Mouse (Mus musculus): Measurements from ENCODE around the gene Fam183b. TPM values are rescaled to one million over a fixed set of nuclear protein-coding genes. Genes with fewer than 3 reads are reported as not detected.
"Not testable (repeated sequence)": the region's sequence is repeated elsewhere in the genome, so short reads cannot be mapped to it uniquely, and the experiment has no call there.

The Fam183b gene
- polyA plus RNA-seq, 1 experiment from 2014 or later: 2.1 TPM

DNA sequence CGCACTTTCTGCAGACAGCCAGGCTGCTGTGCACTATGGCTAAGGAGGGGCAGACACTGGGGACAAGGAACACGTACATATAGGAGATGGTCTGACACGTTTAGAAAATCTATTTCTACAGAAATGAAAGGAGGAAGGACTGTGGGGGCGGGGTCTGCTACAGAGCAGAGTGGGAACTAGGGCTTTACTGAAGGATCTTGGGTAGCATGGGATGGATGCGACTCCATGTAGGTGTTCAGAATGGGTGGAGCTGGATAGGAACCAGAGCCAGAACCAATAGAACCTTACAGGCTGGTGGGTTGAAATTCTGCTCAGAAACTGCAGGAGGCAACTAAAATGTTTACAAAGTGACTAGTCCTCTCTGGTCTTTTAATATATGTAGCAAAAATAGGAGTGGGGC lies 2.0 kb downstream of the Fam183b start:
- no peak overlapping the region for H3K4me2 ChIP-seq
- WGBS: 83% methylated on average over 5 of the region's 5 CpGs
- H3K27me3 ChIP-seq: no peaks in the 10 kb centered on the region
- no peak overlapping the region for H3K4me3 ChIP-seq (replicated peaks)
- peaks cover 15% of the 10 kb centered on the region for H3K4me1 ChIP-seq
- no peak overlapping the region for H3K27ac ChIP-seq
- no peaks in the 10 kb centered on the region for H3K9me3 ChIP-seq
- ATAC-seq (ENCODE audit: low FRiP score): no peak
- H3K9ac ChIP-seq: no peak overlapping the region
- H3K36me3 ChIP-seq (replicated peaks): no peaks in the 10 kb centered on the region

- H3K4me1 ChIP-seq: peaks cover 8% of the 10 kb centered on the region
- H3K9ac ChIP-seq: no peak overlapping the region
- H3K36me3 ChIP-seq (replicated peaks): no peaks in the 10 kb centered on the region
- 78% methylated on average over 7 of the region's 7 CpGs for WGBS
- H3K27me3 ChIP-seq: no peaks in the 10 kb centered on the region
- ATAC-seq (ENCODE audit: low FRiP score): no peak
- no peak overlapping the region for H3K4me2 ChIP-seq
- no peak overlapping the region for H3K27ac ChIP-seq
- H3K4me3 ChIP-seq (replicated peaks): no peak overlapping the region
- H3K9me3 ChIP-seq: no peaks in the 10 kb centered on the region
These were observed 4.9 kb downstream of the Fam183b start for GRCm38 (mm10) chr11:58796850-58797249.

DNA sequence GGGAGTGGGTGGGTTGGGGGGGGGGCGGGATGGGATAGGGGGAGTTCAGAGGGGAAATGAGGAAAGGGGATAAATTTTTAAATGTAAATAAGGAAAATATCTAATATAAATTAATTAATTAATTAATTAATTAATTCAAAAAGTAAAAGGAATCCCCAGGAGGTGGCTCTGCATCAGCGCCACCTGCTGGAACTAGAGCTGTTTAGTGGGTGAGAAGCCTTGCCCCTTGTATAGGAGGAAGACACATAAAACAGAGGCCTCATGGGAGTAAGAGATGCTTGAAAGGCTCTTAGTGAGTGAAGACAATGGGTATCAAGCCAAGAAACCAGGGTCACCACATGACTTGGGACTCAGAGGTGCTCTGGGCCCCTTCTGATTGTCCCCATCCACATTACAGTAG lies 5.9 kb downstream of the Fam183b start:
- no peak overlapping the region for H3K4me2 ChIP-seq
- no peak overlapping the region for H3K4me3 ChIP-seq (replicated peaks)
- no peak overlapping the region for H3K9ac ChIP-seq
- WGBS: 90% methylated on average over 2 of the region's 2 CpGs
- no peaks in the 10 kb centered on the region for H3K9me3 ChIP-seq
- no peaks in the 10 kb centered on the region for H3K27me3 ChIP-seq
- H3K36me3 ChIP-seq (replicated peaks): no peaks in the 10 kb centered on the region
- no peak for ATAC-seq (ENCODE audit: low FRiP score)
- H3K27ac ChIP-seq: no peak overlapping the region
- H3K4me1 ChIP-seq: no peaks in the 10 kb centered on the region

GRCm38 (mm10) chr11:58790646-58791045 lies 11.1 kb downstream of the Fam183b start:
- WGBS: 86% methylated on average over 6 of the region's 6 CpGs
- no peak overlapping the region for H3K4me2 ChIP-seq

DNA sequence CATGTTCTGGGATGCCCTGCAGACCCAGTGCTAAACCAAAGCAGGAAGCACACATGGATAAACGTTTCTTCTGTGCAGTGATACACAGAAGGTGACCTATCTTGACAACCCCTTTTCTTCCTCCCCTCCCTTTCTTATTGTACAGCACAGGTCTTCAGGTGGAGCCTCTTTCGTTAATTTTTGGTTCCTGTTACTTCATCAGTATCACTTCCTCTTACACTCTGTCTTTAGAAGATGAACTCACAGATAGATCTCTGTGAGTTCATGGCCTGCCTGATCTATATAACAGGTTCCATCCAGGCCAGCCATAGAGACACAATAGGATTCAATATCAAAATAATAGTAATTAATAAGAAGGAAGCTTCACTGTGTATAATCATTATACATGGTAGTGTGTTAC lies 11.7 kb downstream of the Fam183b start:
- Histone ChIP-seq H3K4me2 (no peak overlapping the region), H3K4me3 (replicated peaks) (no peak overlapping the region), H3K27ac (no peak overlapping the region), H3K9ac (no peak overlapping the region), H3K4me1 (peaks cover 9% of the 10 kb centered on the region; the same call in 1 of the 2 replicates), H3K36me3 (replicated peaks) (no peaks in the 10 kb centered on the region), H3K9me3 (no peaks in the 10 kb centered on the region), H3K27me3 (no peaks in the 10 kb centered on the region)
- WGBS: 54% methylated on average over 2 of the region's 2 CpGs
- ATAC-seq (ENCODE audit: low FRiP score): no peak

More at GRCm38 (mm10) chr11:58790646-58791045, 11.1 kb downstream of the Fam183b start:
- Histone ChIP-seq H3K27me3 (no peaks in the 10 kb centered on the region), H3K9me3 (no peaks in the 10 kb centered on the region), H3K27ac (no peak overlapping the region), H3K36me3 (replicated peaks) (no peaks in the 10 kb centered on the region), H3K4me3 (replicated peaks) (no peak overlapping the region), H3K4me1 (peaks cover 9% of the 10 kb centered on the region; the same call in 1 of the 2 replicates), H3K9ac (no peak overlapping the region)
- no peak for ATAC-seq (ENCODE audit: low FRiP score)

DNA sequence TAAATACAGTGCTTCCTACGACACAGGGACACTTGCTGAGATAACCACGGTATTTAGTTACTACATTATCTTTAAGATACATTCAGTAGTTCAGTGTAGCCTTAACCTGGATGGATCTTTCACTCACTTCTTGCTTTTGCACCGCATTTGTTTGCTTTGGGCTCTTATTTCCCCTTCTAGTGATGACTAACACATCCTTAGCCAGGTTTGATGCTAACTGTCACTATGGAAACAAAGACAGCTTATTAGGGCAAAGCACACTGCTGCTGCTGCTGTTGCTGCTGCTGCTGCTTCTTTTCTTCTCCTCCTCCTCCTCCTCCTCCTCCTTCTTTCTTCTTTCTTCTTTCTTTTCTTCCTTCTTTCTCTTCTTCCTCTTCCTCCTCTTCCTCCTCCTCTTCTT lies 12.2 kb downstream of the Fam183b start:
- Histone ChIP-seq H3K4me3 (replicated peaks) (no peak overlapping the region), H3K36me3 (replicated peaks) (no peaks in the 10 kb centered on the region), H3K4me2 (no peak overlapping the region), H3K27me3 (no peaks in the 10 kb centered on the region), H3K9me3 (no peaks in the 10 kb centered on the region), H3K4me1 (peaks cover 9% of the 10 kb centered on the region; the same call in 1 of the 2 replicates), H3K27ac (no peak overlapping the region), H3K9ac (no peak overlapping the region)
- no peak for ATAC-seq (ENCODE audit: low FRiP score)
- WGBS: 20% methylated on average over 3 of the region's 3 CpGs

GRCm38 (mm10) chr11:58788346-58788745 lies 13.4 kb downstream of the Fam183b start:
- H3K36me3 ChIP-seq (replicated peaks): no peaks in the 10 kb centered on the region
- no peak for ATAC-seq (ENCODE audit: low FRiP score)
- peaks cover 9% of the 10 kb centered on the region; the same call in 1 of the 2 replicates for H3K4me1 ChIP-seq
- H3K27me3 ChIP-seq: no peaks in the 10 kb centered on the region
- no peak overlapping the region for H3K4me2 ChIP-seq
- H3K4me3 ChIP-seq (replicated peaks): no peak overlapping the region
- WGBS: 82% methylated on average over 8 of the region's 8 CpGs
- no peak overlapping the region for H3K9ac ChIP-seq
- H3K27ac ChIP-seq: no peak overlapping the region
- no peaks in the 10 kb centered on the region for H3K9me3 ChIP-seq

DNA sequence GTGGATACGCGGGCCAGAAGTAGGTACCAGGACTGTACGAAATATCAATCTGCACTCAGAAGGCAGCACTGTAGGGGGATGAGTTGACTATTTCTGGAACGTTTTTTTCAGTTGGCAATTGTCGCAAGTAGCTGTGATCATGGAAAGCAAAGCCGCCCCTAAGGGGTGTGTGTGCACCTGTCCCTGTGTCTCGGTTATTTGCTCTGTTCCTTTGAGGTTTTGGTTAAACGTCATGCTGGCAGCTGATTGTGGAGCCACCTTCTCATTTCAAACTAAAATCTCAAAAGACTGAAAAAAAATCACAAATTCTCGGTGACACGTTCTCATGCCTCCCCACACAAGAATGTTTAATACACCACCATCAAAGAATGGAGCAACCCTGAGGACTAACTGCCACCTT lies 14.1 kb downstream of the Fam183b start:
- no peak overlapping the region for H3K9ac ChIP-seq
- H3K36me3 ChIP-seq (replicated peaks): no peaks in the 10 kb centered on the region
- WGBS: 95% methylated on average over 10 of the region's 10 CpGs
- peaks cover 9% of the 10 kb centered on the region; the same call in 1 of the 2 replicates for H3K4me1 ChIP-seq
- no peak overlapping the region for H3K27ac ChIP-seq
- no peaks in the 10 kb centered on the region for H3K9me3 ChIP-seq
- no peak overlapping the region for H3K4me2 ChIP-seq
- no peaks in the 10 kb centered on the region for H3K27me3 ChIP-seq
- no peak for ATAC-seq (ENCODE audit: low FRiP score)
- no peak overlapping the region for H3K4me3 ChIP-seq (replicated peaks)

GRCm38 (mm10) chr11:58784182-58784581 lies 17.6 kb downstream of the Fam183b start:
- WGBS: 85% methylated on average over 2 of the region's 2 CpGs
- Histone ChIP-seq H3K4me1 (0 out of 2 replicates have a peak, but pooled peaks cover under 1% of the 10 kb centered on the region), H3K9ac (no peak overlapping the region), H3K27ac (no peak overlapping the region), H3K36me3 (replicated peaks) (no peaks in the 10 kb centered on the region), H3K4me2 (no peak overlapping the region), H3K27me3 (no peaks in the 10 kb centered on the region), H3K4me3 (replicated peaks) (no peak overlapping the region), H3K9me3 (no peaks in the 10 kb centered on the region)
- ATAC-seq (ENCODE audit: low FRiP score): no peak

DNA sequence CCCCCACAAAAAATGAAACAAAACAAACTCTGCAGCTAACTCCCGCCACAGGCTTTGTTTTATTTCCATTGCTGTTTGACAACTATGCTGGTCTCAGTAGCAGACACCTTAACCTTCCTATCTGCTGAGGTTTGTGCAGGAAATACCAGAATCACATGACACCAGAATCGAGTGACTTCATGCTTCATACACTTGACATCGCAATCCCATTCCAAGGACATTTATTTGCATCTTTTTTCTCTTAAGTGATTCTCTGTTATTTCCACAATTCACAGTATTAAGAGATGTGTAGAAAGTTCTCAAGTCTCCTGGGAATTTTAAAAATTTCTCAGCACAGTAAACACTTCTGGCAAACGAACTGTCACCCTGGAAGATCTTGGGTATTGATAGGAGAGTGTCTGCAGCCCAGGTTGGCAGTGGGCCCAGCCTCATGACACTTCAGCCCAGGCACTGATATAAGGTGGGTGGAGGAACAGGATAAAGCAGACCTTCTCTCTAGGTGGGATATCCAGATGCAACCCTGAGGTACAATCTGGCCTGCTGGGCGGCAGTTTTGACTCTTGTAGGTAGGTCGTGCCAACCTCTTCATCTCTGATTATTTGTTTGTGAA lies 19.2 kb downstream of the Fam183b start, which contains the start of gene Olfr314:
Olfr314 (plus strand) TSS at position 473 of the 610 bp plus-strand sequence.
- Histone ChIP-seq H3K27me3 (no peaks in the 10 kb centered on the region), H3K4me3 (replicated peaks) (no peak within 1 kb of the TSS), H3K9me3 (no peaks in the 10 kb centered on the region), H3K4me1 (no peaks in the 10 kb centered on the region), H3K27ac (no peak within 1 kb of the TSS), H3K36me3 (replicated peaks) (no peaks in the 10 kb centered on the region), H3K9ac (no peak within 1 kb of the TSS), H3K4me2 (no peak within 1 kb of the TSS)
- no peak for ATAC-seq (ENCODE audit: low FRiP score)
- 84% methylated on average over 6 of the region's 6 CpGs for WGBS

GRCm38 (mm10) chr11:58772888-58773287 lies 28.9 kb downstream of the Fam183b start, which contains the start of gene Olfr315:
TSS of gene Olfr315 (plus strand) at chr11:58773188.
- Histone ChIP-seq H3K36me3 (replicated peaks) (no peaks in the 10 kb centered on the region), H3K27me3 (no peaks in the 10 kb centered on the region), H3K9me3 (no peaks in the 10 kb centered on the region), H3K9ac (no peak within 1 kb of the TSS), H3K4me1 (no peaks in the 10 kb centered on the region), H3K4me2 (no peak within 1 kb of the TSS), H3K4me3 (replicated peaks) (no peak within 1 kb of the TSS), H3K27ac (no peak within 1 kb of the TSS)
- no peak for ATAC-seq (ENCODE audit: low FRiP score)

DNA sequence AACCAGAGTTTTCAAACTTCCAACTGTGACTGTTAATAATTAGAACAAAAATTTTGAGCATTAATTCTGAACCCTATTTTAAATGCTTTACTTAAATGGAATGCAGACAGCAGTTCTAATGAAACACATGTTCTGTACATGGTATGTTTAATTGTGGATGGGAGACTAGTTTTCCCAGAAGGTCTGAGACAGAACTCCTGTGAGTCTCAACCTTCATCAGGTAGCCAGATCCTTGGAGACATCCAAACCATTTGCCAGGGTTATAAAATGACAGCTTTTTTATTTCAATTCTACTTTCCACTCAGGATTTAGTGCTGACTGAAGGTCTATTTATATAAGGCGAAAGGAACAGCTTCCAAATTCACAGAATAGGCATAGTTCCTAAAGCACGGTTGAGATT lies 49.3 kb downstream of the Fam183b start, which contains the start of gene Olfr316:
Olfr316 (plus strand) TSS at position 301 of the 400 bp plus-strand sequence.
- Histone ChIP-seq H3K27me3 (no peaks in the 10 kb centered on the region), H3K36me3 (replicated peaks) (no peaks in the 10 kb centered on the region), H3K4me2 (no peak within 1 kb of the TSS), H3K4me3 (replicated peaks) (no peak within 1 kb of the TSS), H3K9ac (no peak within 1 kb of the TSS), H3K27ac (no peak within 1 kb of the TSS), H3K4me1 (no peaks in the 10 kb centered on the region), H3K9me3 (no peaks in the 10 kb centered on the region)
- no peak for ATAC-seq (ENCODE audit: low FRiP score)
- 90% methylated on average over 2 of the region's 2 CpGs for WGBS

GRCm38 (mm10) chr11:58751096-58751495 lies 50.7 kb downstream of the Fam183b start:
- WGBS: 67% methylated on average over 18 of the region's 18 CpGs
- not testable (repeated sequence) for ATAC-seq (ENCODE audit: low FRiP score); H3K9ac ChIP-seq; H3K27me3 ChIP-seq; H3K4me3 ChIP-seq (replicated peaks); H3K4me1 ChIP-seq; H3K9me3 ChIP-seq; H3K36me3 ChIP-seq (replicated peaks); H3K4me2 ChIP-seq; H3K27ac ChIP-seq

Measured in forebrain, embryonic 12.5 days (tissue).